Mouse (Mus musculus) kidney, postnatal 0 days (tissue): ENCODE results near the gene Gm10401. TPM values are rescaled to one million over a fixed set of nuclear protein-coding genes. Genes with fewer than 3 reads are reported as not detected.

Experiments used
- ATAC-seq: fragments of 200-750 bp; cut with Nextera tagmentation; replicated peaks from 2 replicates; pipeline ENCODE4 v1.8.0; 2017; ENCODE audit warnings: low read depth, moderate number of reproducible peaks, moderate TSS enrichment, moderate library complexity; ENCODE audit not compliant: low FRiP score
- DNase-seq: peaks from one replicate; pipeline ENCODE4 v3.0.0-alpha.2; 2016; ENCODE audit warnings: low spot score
- H3K27ac ChIP-seq: fragments of 300-500 bp; sonication (generic); 2 replicates; pipeline ENCODE4 v1.5.1; 2014; ENCODE audit warnings: mild to moderate bottlenecking
- H3K27me3 ChIP-seq: fragments of 300-500 bp; sonication (generic); 2 replicates; pipeline ENCODE4 v1.6.1; 2014; ENCODE audit warnings: low read length, mixed read lengths; ENCODE audit not compliant: insufficient read depth
- H3K36me3 ChIP-seq: fragments of 300-500 bp; sonication (generic); 2 replicates; pipeline ENCODE4 v1.6.1; 2014; ENCODE audit warnings: low read length, mixed read lengths; ENCODE audit not compliant: insufficient read depth
- H3K4me1 ChIP-seq: fragments of 300-500 bp; sonication (generic); replicated peaks from 2 replicates; pipeline ENCODE4 v1.6.1; 2014; ENCODE audit warnings: antibody characterized with exemption, low read length, mixed read lengths; ENCODE audit not compliant: insufficient read depth
- H3K4me2 ChIP-seq: fragments of 300-500 bp; sonication (generic); 2 replicates; pipeline ENCODE4 v1.6.1; 2014; ENCODE audit warnings: mild to moderate bottlenecking, low read length, moderate library complexity, mixed read lengths
- H3K4me3 ChIP-seq: fragments of 300-500 bp; sonication (generic); replicated peaks from 2 replicates; pipeline ENCODE4 v1.5.1; 2014; ENCODE audit warnings: low read depth, low read length
- H3K9ac ChIP-seq: fragments of 300-500 bp; sonication (generic); 2 replicates; pipeline ENCODE4 v1.6.1; 2014; ENCODE audit warnings: low read depth, low read length
- H3K9me3 ChIP-seq: fragments of 300-500 bp; sonication (generic); replicated peaks from 2 replicates; pipeline ENCODE4 v1.6.1; 2016; ENCODE audit warnings: low read length, inconsistent platforms, mixed read lengths
- CTCF ChIP-seq: IDR thresholded peaks from 2 replicates; pipeline ENCODE4 v1.5.1; 2016; ENCODE audit warnings: antibody characterized with exemption, low read depth, mild to moderate bottlenecking, moderate library complexity
- WGBS: fragments of 180-500 bp; shearing (Covaris S2); extraction: QIAGEN DNeasy Blood & Tissue Kit; methylation state at CpG from one replicate; pipeline ENCODE4 v1.1.7; 2014; 5-methylcytosine and 5-hydroxymethylcytosine counted together
- polyA plus RNA-seq: library from polyadenylated mRNA; unstranded; fragments of >200 nt; fragmentation: Nextera tagmentation; extraction: Ambion mirVana; gene quantifications from 2 replicates; pipeline ENCODE4 v1.2.1, GENCODE M21; 2015

Gene Gm10401
- polyA plus RNA-seq, 1 experiment from 2014 or later: 26.6 TPM

DNA sequence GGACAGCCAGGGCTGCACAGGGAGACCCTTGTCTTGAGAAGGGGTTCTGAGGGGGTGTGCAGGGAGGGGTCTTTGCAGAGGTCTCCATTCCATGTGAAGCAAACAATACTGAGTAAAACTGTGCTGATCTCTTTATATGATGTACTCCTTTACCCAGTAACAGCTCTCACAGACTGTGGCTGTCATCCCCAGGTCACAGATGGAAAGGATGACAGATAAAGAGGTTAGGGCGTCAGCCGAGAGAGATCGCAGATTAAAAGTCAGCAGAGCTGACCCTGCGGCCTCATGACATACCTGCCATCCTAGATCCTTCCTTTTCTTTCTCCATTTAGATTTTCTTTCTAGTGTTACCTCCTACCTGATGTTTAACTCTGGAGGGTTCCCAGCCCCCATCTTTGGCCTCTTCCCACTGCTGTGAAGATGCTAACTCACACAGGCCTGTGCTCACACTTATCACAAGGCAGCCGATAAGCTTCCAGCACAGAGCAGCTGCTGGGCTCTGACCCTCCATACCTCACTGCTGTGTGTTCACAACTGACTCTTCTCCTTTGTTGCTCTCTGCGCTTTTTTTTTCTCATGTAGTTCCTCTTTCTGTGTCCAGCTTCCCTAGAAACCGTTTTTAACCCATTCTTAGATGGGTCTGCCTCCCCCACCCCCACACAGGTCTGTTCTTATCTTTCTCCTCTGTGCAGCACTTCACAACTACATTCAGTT is 39.4 kb downstream of the Gm10401 start:
- 81% methylated on average over 7 of the region's 7 CpGs for WGBS
- no peaks in the 10 kb centered on the region for H3K27me3 ChIP-seq

GRCm38 (mm10) chr5:115057153-115057552 is 40.9 kb downstream of the Gm10401 start:
- Histone ChIP-seq H3K4me2 (no peak overlapping the region), H3K9ac (no peak overlapping the region), H3K36me3 (0 out of 2 replicates have a peak, but pooled peaks cover under 1% of the 10 kb centered on the region), H3K27ac (no peak overlapping the region), H3K27me3 (no peaks in the 10 kb centered on the region), H3K9me3 (no peaks in the 10 kb centered on the region), H3K4me1 (peaks cover 21% of the 10 kb centered on the region; the same call in 1 of the 2 replicates), H3K4me3 (no peak overlapping the region)
- ATAC-seq (no peak), DNase-seq (no peak)
- no peak for TF ChIP-seq CTCF
- WGBS: 96% methylated on average over 4 of the region's 4 CpGs

More for the DNA sequence above, 39.4 kb downstream of the Gm10401 start:
- Histone ChIP-seq H3K4me1 (peaks cover 8% of the 10 kb centered on the region; the same call in 1 of the 2 replicates), H3K9ac (no peak overlapping the region), H3K36me3 (0 out of 2 replicates have a peak, but pooled peaks cover 4% of the 10 kb centered on the region), H3K4me3 (no peak overlapping the region), H3K27ac (no peak overlapping the region), H3K9me3 (no peaks in the 10 kb centered on the region), H3K4me2 (no peak overlapping the region)
- DNase-seq (no peak), ATAC-seq (no peak)
- TF ChIP-seq CTCF: no peak

GRCm38 (mm10) chr5:115055418-115055817 is 42.7 kb downstream of the Gm10401 start:
- no peak overlapping the region for H3K27ac ChIP-seq
- H3K9ac ChIP-seq: no peak overlapping the region
- peaks cover 30% of the 10 kb centered on the region; the same call in 1 of the 2 replicates for H3K4me1 ChIP-seq
- 73% methylated on average over 6 of the region's 6 CpGs for WGBS
- H3K9me3 ChIP-seq: no peaks in the 10 kb centered on the region
- ATAC-seq (no peak), DNase-seq (no peak)
- H3K27me3 ChIP-seq: no peaks in the 10 kb centered on the region
- no peaks in the 10 kb centered on the region for H3K36me3 ChIP-seq
- H3K4me2 ChIP-seq: no peak overlapping the region
- H3K4me3 ChIP-seq: no peak overlapping the region
- TF ChIP-seq CTCF: no peak

DNA sequence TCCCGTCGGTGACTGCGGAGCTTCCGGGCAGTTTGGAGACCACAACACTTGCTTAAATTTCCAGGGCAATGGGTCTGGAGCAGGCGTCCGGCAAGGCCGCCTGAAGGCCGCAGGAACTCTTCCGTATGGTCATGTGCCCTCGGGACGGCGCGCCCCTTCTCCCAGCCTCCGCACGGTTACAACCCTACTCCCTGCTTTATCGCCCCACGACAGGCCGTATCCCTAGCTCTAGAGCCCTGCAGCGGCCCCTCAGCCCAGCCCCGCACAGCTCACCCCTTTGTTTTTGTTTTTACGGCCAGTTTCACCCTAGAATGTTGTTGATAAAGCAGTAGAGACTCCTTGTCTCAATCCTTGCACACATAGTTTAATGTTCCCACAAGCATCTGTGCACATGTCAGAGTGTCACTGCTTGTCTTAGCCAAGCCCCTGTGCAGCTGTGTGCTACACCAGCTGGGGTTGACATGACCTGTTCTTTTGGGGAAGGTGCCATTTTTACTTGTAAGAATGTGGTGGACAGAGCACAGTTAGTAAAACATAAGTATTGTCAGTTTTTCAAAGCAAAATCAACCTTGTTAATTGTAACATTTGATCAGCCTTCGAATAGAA is 44.2 kb downstream of the Gm10401 start:
- no peak for ATAC-seq
- H3K4me1 ChIP-seq: peaks cover 30% of the 10 kb centered on the region; the same call in 1 of the 2 replicates
- peak; percentile 32 for DNase-seq
- WGBS: 55% methylated on average over 22 of the region's 22 CpGs
- no peak overlapping the region for H3K4me3 ChIP-seq
- no peak for TF ChIP-seq CTCF
- H3K36me3 ChIP-seq: no peaks in the 10 kb centered on the region
- H3K9me3 ChIP-seq: no peaks in the 10 kb centered on the region
- 0 out of 2 replicates have a peak overlapping the region, but pooled peaks have one; percentile 44 for H3K27ac ChIP-seq
- peak overlapping the region; percentile 23; the same call in 1 of the 2 replicates for H3K4me2 ChIP-seq
- H3K27me3 ChIP-seq: no peaks in the 10 kb centered on the region
- no peak overlapping the region for H3K9ac ChIP-seq

DNA sequence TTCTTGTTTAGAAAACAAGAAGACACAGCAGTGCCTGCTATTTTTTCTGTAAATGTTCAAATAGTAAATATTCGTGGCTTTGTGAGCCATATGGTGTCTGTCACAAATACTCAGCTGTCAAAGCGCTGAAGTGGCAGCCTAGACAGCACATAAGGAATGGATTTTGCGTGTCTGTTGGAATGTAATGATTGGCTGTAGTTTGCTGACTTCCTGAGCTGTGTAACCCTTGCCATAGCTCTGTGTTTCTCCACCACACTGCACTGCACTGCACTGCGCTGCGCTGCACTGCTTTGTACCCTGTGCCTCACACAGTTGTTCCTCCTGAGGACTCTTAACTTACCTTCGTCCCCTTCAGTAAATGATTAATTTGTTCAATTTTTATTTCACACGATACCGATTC is 45.5 kb downstream of the Gm10401 start:
- TF ChIP-seq CTCF: no peak
- DNase-seq (peak; percentile 43), ATAC-seq (peak; percentile 81; the same call in 1 of the 2 replicates)
- no peak overlapping the region for H3K9ac ChIP-seq
- H3K36me3 ChIP-seq: no peaks in the 10 kb centered on the region
- WGBS: 52% methylated on average over 8 of the region's 8 CpGs
- H3K27ac ChIP-seq: peak overlapping the region; percentile 25; the same call in 1 of the 2 replicates
- H3K4me3 ChIP-seq: no peak overlapping the region
- H3K27me3 ChIP-seq: no peaks in the 10 kb centered on the region
- no peaks in the 10 kb centered on the region for H3K9me3 ChIP-seq
- 0 out of 2 replicates have a peak overlapping the region, but pooled peaks have one; percentile 3 for H3K4me2 ChIP-seq
- peaks cover 30% of the 10 kb centered on the region; the same call in 1 of the 2 replicates for H3K4me1 ChIP-seq

DNA sequence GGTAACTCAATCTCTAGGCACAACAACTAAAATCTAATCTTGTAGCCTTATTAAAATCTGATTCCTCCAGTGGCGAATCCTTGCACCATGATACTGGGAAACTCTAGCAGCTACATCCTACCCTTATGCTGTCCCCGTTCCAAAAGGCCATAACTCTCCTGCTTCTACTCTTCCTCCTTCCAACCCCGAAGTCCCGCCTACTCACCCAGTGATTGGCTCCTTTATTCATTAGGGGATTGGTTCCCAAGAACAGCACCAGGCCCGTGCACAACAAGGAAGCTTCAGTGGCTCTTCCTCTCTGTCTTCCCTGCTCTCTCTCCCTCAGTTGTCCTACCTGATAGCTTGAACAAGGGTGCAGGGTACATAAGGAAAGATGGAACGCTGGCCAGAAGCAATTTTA is 47.3 kb downstream of the Gm10401 start:
- Histone ChIP-seq H3K4me2 (no peak overlapping the region), H3K4me1 (peaks cover 30% of the 10 kb centered on the region; the same call in 1 of the 2 replicates), H3K9me3 (no peaks in the 10 kb centered on the region), H3K27me3 (no peaks in the 10 kb centered on the region), H3K9ac (no peak overlapping the region), H3K27ac (no peak overlapping the region), H3K4me3 (no peak overlapping the region), H3K36me3 (no peaks in the 10 kb centered on the region)
- TF ChIP-seq CTCF: no peak
- ATAC-seq (no peak), DNase-seq (no peak)
- 84% methylated on average over 6 of the region's 6 CpGs for WGBS
